Mouse (Mus musculus): ENCODE measurements around the gene Prmt1. TPM values are rescaled to one million over a fixed set of nuclear protein-coding genes. Genes with fewer than 3 reads are reported as not detected.

The Prmt1 gene
- polyA plus RNA-seq, 1 experiment from 2014 or later = 784 TPM

- peak overlapping the region; percentile 55 for H3K4me3 ChIP-seq (replicated peaks)
- H3K9me3 ChIP-seq = no peaks in the 10 kb centered on the region
- peak; percentile 96 for ATAC-seq
- peaks cover 29% of the 10 kb centered on the region for H3K36me3 ChIP-seq
- H3K9ac ChIP-seq (replicated peaks) = peak overlapping the region; percentile 71
- H3K4me1 ChIP-seq (replicated peaks) = peaks cover 45% of the 10 kb centered on the region
- peak overlapping the region; percentile 77 for H3K4me2 ChIP-seq (replicated peaks)
- no peaks in the 10 kb centered on the region for H3K27me3 ChIP-seq
- peak overlapping the region; percentile 86 for H3K27ac ChIP-seq
- under 1% methylated on average over 36 of the region's 36 CpGs for WGBS
Observed at GRCm38 (mm10) chr7:44970231-44970691, 16.1 kb downstream of the Prmt1 start.

- Histone ChIP-seq H3K27ac (no peak overlapping the region), H3K9me3 (no peaks in the 10 kb centered on the region), H3K4me3 (replicated peaks) (no peak overlapping the region), H3K27me3 (no peaks in the 10 kb centered on the region), H3K4me2 (replicated peaks) (no peak overlapping the region), H3K4me1 (replicated peaks) (peaks cover 15% of the 10 kb centered on the region), H3K9ac (replicated peaks) (no peak overlapping the region), H3K36me3 (peaks cover 62% of the 10 kb centered on the region)
- ATAC-seq = no peak
- WGBS = 80% methylated on average over 15 of the region's 15 CpGs
Observed at GRCm38 (mm10) chr7:44966638-44967037, 19.7 kb downstream of the Prmt1 start.

- Histone ChIP-seq H3K4me1 (replicated peaks) (peaks cover 9% of the 10 kb centered on the region), H3K4me3 (replicated peaks) (no peak overlapping the region), H3K27ac (no peak overlapping the region), H3K9me3 (no peaks in the 10 kb centered on the region), H3K4me2 (replicated peaks) (no peak overlapping the region), H3K27me3 (no peaks in the 10 kb centered on the region), H3K36me3 (peaks cover 69% of the 10 kb centered on the region), H3K9ac (replicated peaks) (no peak overlapping the region)
- 85% methylated on average over 7 of the region's 7 CpGs for WGBS
- no peak for ATAC-seq
Observed at GRCm38 (mm10) chr7:44965975-44966374, 20.4 kb downstream of the Prmt1 start.

- no peak overlapping the region for H3K9ac ChIP-seq (replicated peaks)
- no peak overlapping the region for H3K4me3 ChIP-seq (replicated peaks)
- H3K27ac ChIP-seq = no peak overlapping the region
- WGBS = 94% methylated on average over 13 of the region's 13 CpGs
- H3K27me3 ChIP-seq = no peaks in the 10 kb centered on the region
- peaks cover 77% of the 10 kb centered on the region for H3K36me3 ChIP-seq
- H3K9me3 ChIP-seq = no peaks in the 10 kb centered on the region
- no peak overlapping the region for H3K4me2 ChIP-seq (replicated peaks)
- ATAC-seq = no peak; the same call in 1 of the 2 replicates
- H3K4me1 ChIP-seq (replicated peaks) = 0 out of 2 replicates have a peak, but pooled peaks cover 5% of the 10 kb centered on the region
Observed at GRCm38 (mm10) chr7:44964990-44965389, 21.4 kb downstream of the Prmt1 start.

- no peaks in the 10 kb centered on the region for H3K27me3 ChIP-seq
- no peak for ATAC-seq
- no peak overlapping the region for H3K4me2 ChIP-seq (replicated peaks)
- H3K36me3 ChIP-seq = peaks cover 88% of the 10 kb centered on the region
- no peak overlapping the region for H3K4me3 ChIP-seq (replicated peaks)
- no peak overlapping the region for H3K27ac ChIP-seq
- H3K4me1 ChIP-seq (replicated peaks) = no peaks in the 10 kb centered on the region
- no peaks in the 10 kb centered on the region for H3K9me3 ChIP-seq
- WGBS = 95% methylated on average over 5 of the region's 5 CpGs
- H3K9ac ChIP-seq (replicated peaks) = no peak overlapping the region
Observed at GRCm38 (mm10) chr7:44962831-44963230, 23.5 kb downstream of the Prmt1 start.

GRCm38 (mm10) chr7:44962337-44962736 is 24.0 kb downstream of the Prmt1 start:
- H3K4me2 ChIP-seq (replicated peaks) = no peak overlapping the region
- ATAC-seq = no peak

GRCm38 (mm10) chr7:44960512-44960910 is 25.9 kb downstream of the Prmt1 start:
- H3K27ac ChIP-seq = no peak overlapping the region
- no peak overlapping the region for H3K9ac ChIP-seq (replicated peaks)
- peaks cover 68% of the 10 kb centered on the region for H3K36me3 ChIP-seq
- H3K4me3 ChIP-seq (replicated peaks) = no peak overlapping the region
- WGBS = 91% methylated on average over 13 of the region's 13 CpGs
- no peak for ATAC-seq
- no peak overlapping the region for H3K4me2 ChIP-seq (replicated peaks)
- H3K9me3 ChIP-seq = no peaks in the 10 kb centered on the region
- H3K4me1 ChIP-seq (replicated peaks) = no peaks in the 10 kb centered on the region
- H3K27me3 ChIP-seq = no peaks in the 10 kb centered on the region

More at GRCm38 (mm10) chr7:44962337-44962736, 24.0 kb downstream of the Prmt1 start:
- no peak overlapping the region for H3K9ac ChIP-seq (replicated peaks)
- WGBS = 88% methylated on average over 8 of the region's 8 CpGs
- no peak overlapping the region for H3K4me3 ChIP-seq (replicated peaks)
- H3K9me3 ChIP-seq = no peaks in the 10 kb centered on the region
- H3K36me3 ChIP-seq = peaks cover 85% of the 10 kb centered on the region
- H3K27me3 ChIP-seq = no peaks in the 10 kb centered on the region
- H3K4me1 ChIP-seq (replicated peaks) = no peaks in the 10 kb centered on the region
- H3K27ac ChIP-seq = no peak overlapping the region

- H3K36me3 ChIP-seq = peaks cover 63% of the 10 kb centered on the region
- 90% methylated on average over 10 of the region's 10 CpGs for WGBS
- no peak for ATAC-seq
Observed at GRCm38 (mm10) chr7:44959874-44960511, 26.4 kb downstream of the Prmt1 start.

GRCm38 (mm10) chr7:44959281-44959680 is 27.1 kb downstream of the Prmt1 start:
- Histone ChIP-seq H3K36me3 (peaks cover 58% of the 10 kb centered on the region), H3K4me2 (replicated peaks) (no peak overlapping the region), H3K9me3 (no peaks in the 10 kb centered on the region), H3K27ac (no peak overlapping the region), H3K9ac (replicated peaks) (no peak overlapping the region), H3K4me3 (replicated peaks) (no peak overlapping the region), H3K27me3 (no peaks in the 10 kb centered on the region), H3K4me1 (replicated peaks) (no peaks in the 10 kb centered on the region)
- ATAC-seq = no peak
- WGBS = 91% methylated on average over 8 of the region's 8 CpGs

More at GRCm38 (mm10) chr7:44959874-44960511, 26.4 kb downstream of the Prmt1 start:
- Histone ChIP-seq H3K27me3 (no peaks in the 10 kb centered on the region), H3K9ac (replicated peaks) (no peak overlapping the region), H3K4me3 (replicated peaks) (no peak overlapping the region), H3K4me1 (replicated peaks) (no peaks in the 10 kb centered on the region), H3K27ac (no peak overlapping the region), H3K9me3 (no peaks in the 10 kb centered on the region), H3K4me2 (replicated peaks) (no peak overlapping the region)

GRCm38 (mm10) chr7:44958208-44958607 is 28.2 kb downstream of the Prmt1 start:
- H3K27me3 ChIP-seq = no peaks in the 10 kb centered on the region
- H3K36me3 ChIP-seq = peaks cover 47% of the 10 kb centered on the region
- H3K4me3 ChIP-seq (replicated peaks) = no peak overlapping the region
- ATAC-seq = no peak
- 51% methylated on average over 7 of the region's 7 CpGs for WGBS
- no peak overlapping the region for H3K27ac ChIP-seq
- H3K4me1 ChIP-seq (replicated peaks) = 0 out of 2 replicates have a peak, but pooled peaks cover under 1% of the 10 kb centered on the region
- no peak overlapping the region for H3K4me2 ChIP-seq (replicated peaks)
- H3K9me3 ChIP-seq = no peaks in the 10 kb centered on the region
- H3K9ac ChIP-seq (replicated peaks) = no peak overlapping the region

- no peak for ATAC-seq
- H3K27me3 ChIP-seq = peaks cover 4% of the 10 kb centered on the region; the same call in 1 of the 2 replicates
- 0 out of 2 replicates have a peak overlapping the region, but pooled peaks have one; percentile 6 for H3K9ac ChIP-seq (replicated peaks)
- H3K4me1 ChIP-seq (replicated peaks) = peaks cover 9% of the 10 kb centered on the region
- 73% methylated on average over 20 of the region's 20 CpGs for WGBS
- no peaks in the 10 kb centered on the region for H3K9me3 ChIP-seq
- no peak overlapping the region for H3K4me2 ChIP-seq (replicated peaks)
- no peak overlapping the region for H3K27ac ChIP-seq
- peaks cover 38% of the 10 kb centered on the region for H3K36me3 ChIP-seq
- H3K4me3 ChIP-seq (replicated peaks) = no peak overlapping the region
Observed at GRCm38 (mm10) chr7:44957183-44957835, 29.1 kb downstream of the Prmt1 start.

GRCm38 (mm10) chr7:44956266-44956665 is 30.1 kb downstream of the Prmt1 start:
- 61% methylated on average over 6 of the region's 6 CpGs for WGBS
- H3K27ac ChIP-seq = peak overlapping the region; percentile 19; the same call in 1 of the 2 replicates
- no peak overlapping the region for H3K4me2 ChIP-seq (replicated peaks)
- H3K4me3 ChIP-seq (replicated peaks) = no peak overlapping the region
- H3K9me3 ChIP-seq = no peaks in the 10 kb centered on the region
- no peak for ATAC-seq
- peaks cover 18% of the 10 kb centered on the region for H3K4me1 ChIP-seq (replicated peaks)
- 0 out of 2 replicates have a peak overlapping the region, but pooled peaks have one; percentile 19 for H3K9ac ChIP-seq (replicated peaks)
- peaks cover 28% of the 10 kb centered on the region for H3K36me3 ChIP-seq
- peaks cover 14% of the 10 kb centered on the region for H3K27me3 ChIP-seq
